Mouse (Mus musculus) kidney, postnatal 4 days (tissue): ENCODE measurements at regions not wholly inside any gene's neighbourhood (a gene's known extent, or its start where the extent isn't known, plus 50 kb on each side); places are given as distances from the start of the nearest gene placed in this dataset.

ENCODE experiments used
- DNase-seq, 2 experiments: peaks; one replicate each; pipeline ENCODE4 v3.0.0; 2021; ENCODE audit warnings: mixed read lengths in 2 of 2

DNA sequence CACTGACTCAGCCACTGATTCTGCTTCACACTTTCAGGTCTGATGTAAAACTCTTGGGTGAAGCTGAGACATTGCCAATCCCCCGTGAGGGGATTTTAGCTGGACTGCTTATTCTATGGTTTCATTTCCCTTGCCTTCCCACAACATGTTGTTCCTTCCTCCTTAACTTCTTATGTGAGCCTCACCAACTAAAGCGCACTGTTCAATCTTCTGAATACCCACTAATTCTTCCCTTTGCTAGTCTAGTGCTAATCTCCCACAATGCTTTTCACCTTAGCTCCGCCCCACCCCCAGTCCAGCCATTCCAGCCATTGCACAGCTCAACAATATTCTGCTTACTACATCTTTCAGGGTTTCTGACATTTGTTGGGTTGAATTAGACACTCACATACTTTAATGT, 196.7 kb downstream of the Hlx start:
- no peak for DNase-seq

GRCm38 (mm10) chr1:184534511-184534910, 197.9 kb downstream of the Hlx start:
- DNase-seq: no peak

GRCm38 (mm10) chr1:184533870-184534269, 198.5 kb downstream of the Hlx start:
- no peak for DNase-seq

- no peak for DNase-seq
Observed at GRCm38 (mm10) chr1:184532488-184533055, 199.8 kb downstream of the Hlx start.

DNA sequence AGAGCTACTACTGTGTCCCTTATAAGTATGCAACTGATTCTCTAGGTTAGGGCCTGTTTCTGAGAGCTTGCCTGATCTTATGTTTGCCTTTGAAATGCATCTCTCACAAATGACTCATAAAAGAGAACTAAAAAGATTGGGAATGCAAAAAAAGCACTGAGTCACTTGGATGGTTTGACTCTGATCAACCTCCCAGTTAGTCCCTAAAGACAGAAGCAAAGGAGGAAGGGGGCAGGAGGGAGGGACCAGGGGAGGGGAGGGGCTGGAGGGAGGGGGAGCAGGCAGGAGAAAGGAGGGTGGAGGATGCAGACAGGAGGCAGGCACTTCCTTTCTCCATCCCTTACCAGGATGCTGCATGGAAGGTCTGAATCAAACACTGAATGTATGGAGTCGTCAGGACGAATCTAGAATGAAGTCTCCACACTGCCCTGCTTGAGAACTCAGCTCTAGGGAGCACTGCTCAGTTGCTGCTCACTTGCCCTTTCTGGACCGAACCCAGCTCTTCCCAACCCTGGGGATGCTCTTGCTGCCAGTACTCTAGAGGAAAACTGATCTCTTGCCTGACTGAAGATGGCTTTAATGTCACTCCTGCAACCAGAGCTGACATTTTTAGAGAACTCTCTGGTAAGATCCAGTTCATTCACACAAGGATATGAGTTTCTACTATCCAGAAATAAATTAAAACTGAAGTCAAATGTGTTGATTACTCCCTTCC, 201.7 kb downstream of the Hlx start:
- DNase-seq: no peak

DNA sequence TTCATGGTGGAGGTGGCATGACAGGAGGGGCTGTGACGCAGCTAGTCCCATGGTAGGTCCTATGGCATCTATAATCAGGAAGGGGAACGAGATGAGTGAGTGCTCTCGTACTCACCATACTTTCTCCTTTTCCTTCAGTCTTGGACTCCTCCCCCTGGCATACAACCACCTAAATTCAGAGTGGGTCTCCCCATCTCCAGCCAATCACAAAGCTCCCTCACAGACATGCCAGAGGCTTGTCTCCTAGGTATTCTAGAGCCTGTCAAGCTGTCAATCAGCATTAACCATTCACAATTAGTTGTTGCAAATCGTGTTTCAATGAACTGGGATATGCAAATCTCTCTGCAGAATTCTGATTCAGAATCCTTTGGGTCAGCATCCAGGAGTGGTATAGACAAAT, 206.7 kb downstream of the Hlx start:
- no peak for DNase-seq

DNA sequence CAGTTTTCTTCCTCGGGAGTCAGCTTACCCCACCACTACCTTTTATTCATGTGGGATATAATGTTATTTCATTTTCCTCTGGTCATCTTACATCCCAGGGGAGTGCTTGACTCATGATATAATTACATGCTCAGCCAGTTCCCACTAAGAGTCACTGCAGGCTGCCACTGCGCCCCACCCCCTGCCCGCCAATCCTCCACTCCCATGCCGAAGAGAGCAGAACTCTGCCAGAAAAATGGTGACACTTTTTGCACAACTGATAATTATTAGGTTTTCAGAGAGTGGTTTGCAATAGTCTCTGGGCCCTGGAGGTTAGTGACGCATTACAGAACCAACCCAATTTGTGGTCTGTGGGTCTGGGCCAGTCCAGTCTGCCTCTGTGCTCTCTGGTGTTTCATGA, 212.9 kb downstream of the Hlx start:
- peak; percentile 19 to 30 for DNase-seq

DNA sequence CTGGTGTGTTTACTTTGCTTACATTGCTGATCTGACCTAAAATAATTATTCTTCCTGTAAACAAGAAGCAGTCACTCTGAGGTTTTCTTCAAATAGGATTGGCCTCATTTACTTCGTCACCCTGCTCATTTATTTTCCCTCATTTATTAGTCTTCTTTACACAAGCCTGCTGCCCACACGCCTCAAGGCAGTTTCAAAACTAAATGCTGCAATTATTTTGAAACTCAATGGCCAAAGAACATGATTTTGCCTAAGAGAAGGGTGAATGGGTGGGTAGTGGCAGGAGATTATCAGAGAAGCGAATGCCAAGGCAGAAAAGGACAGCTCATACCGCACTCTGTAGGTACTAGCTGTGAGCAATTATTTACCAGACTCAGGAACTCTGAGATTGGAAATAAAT, 227.8 kb downstream of the Hlx start:
- no peak for DNase-seq

GRCm38 (mm10) chr1:184503827-184504355, 228.5 kb downstream of the Hlx start:
- no peak for DNase-seq

DNA sequence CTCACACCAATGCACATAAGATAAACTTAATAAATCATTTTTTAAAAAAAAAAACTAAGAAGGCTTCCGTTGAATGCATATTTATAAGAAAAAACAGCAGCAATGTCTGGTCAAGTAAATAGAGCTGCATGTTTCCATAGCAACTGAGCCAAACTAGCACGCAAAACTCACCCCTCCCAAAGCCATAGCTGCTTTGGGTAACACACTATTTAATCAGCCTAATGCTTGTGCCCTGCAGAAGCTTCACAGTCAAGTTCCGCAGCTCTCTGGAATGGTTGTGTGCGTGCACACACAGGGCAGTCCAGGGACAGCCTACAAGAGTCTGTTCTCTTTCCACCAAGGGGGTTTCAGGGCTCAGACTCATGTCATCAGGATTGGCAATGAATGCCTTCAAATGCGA, 231.7 kb downstream of the Hlx start:
- DNase-seq: no peak

DNA sequence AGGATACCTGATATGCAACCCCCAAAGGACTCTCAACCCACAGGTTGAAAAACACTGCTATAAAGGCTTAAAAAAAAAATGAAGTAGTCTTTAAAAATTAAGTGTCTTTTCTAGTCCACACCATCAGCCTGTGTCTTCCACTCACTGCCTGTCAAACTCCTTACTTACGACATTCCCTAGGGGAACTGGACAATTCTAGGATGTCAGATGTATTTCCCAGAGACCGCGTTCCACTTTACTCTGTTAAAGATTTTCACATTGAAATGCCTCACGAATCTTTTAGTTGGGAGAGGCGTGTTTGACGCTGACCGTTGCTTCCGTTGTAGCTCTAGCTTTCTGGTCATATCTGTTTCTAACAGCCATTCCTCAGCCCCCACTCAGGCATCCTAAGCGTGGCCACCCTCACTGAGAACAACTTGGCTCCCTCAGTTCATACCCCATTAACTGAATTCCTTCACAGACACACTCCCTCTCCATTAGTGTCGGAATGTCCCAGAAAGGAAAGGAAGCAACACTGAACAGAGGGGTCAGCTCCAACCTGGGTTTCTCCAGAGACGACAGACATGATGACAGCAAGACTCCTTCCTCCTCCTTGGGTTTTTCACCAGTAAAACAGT, 233.4 kb downstream of the Hlx start:
- no peak for DNase-seq

DNA sequence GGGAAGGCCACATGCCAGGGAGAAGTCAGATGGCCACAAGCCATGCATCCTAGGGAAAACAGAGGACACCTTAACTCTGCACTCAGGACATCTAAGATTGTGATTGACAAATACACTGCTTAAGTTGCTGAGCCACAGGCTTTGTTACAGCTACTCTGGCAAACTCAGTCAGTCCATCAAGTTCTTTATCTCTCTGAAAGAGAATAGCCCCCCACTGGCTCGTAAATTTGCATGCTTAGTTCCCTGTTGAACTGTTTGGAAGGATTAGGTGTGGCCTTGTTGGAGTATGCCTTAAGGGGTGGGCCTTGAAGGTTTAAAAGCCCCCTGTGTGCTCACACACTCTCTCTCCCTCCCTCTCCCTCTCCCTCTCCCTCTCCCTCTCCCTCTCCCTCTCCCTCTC, 235.4 kb downstream of the Hlx start:
- no peak for DNase-seq

GRCm38 (mm10) chr1:184493811-184494210, 238.6 kb downstream of the Hlx start:
- DNase-seq: no peak

- no peak for DNase-seq
Observed at GRCm38 (mm10) chr1:184492115-184492514, 240.3 kb downstream of the Hlx start.

GRCm38 (mm10) chr1:184491252-184491651, 241.2 kb downstream of the Hlx start:
- DNase-seq: no peak

DNA sequence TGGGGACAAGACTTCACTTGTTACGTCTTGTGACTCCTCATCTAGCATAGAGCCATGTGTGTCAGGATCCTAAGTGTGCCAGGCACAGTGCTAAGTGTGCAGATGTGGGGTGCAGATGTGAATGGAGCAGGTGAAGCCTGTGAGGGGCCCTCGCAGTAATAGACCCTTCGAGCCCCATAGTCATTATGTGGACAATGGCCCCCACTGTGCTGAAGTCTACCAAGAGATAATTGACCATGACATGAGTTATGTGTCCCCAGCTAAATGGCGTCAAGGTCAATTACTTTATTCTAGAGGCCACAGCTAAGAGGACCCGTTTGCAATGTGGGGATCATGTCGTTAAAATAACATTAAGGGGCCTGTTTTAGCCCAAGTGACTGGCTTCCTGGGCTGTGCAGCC, 245.0 kb downstream of the Hlx start:
- DNase-seq: no peak

- no peak for DNase-seq
Observed at GRCm38 (mm10) chr1:184484801-184485200, 247.6 kb downstream of the Hlx start.

DNA sequence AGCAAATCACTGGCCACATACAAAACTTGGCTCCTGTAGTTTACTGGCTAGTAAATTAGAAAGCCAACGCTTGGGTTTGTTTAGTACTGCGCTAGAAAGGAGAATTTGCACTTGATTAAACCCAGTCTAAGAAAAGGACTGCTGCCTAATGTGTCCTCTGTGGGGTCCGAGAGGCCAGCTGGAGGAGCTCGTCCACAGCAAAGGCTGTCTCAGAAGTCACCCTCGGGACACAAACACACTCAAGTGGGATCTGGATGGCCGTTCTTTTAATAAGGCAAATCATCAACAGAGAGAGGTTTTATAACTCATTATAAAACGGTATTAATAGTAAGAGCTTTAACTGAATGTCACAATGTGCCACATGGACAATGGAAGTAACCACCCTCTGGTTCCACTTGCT, 249.0 kb downstream of the Hlx start:
- DNase-seq: no peak

GRCm38 (mm10) chr1:184482026-184482425, 250.4 kb downstream of the Hlx start:
- no peak for DNase-seq

- DNase-seq: no peak
Observed at GRCm38 (mm10) chr1:184480571-184481220, 251.7 kb downstream of the Hlx start.

GRCm38 (mm10) chr1:184478006-184478405, 254.4 kb downstream of the Hlx start:
- DNase-seq: no peak

- no peak for DNase-seq
Observed at GRCm38 (mm10) chr1:184462481-184463124, 269.8 kb downstream of the Hlx start.

DNA sequence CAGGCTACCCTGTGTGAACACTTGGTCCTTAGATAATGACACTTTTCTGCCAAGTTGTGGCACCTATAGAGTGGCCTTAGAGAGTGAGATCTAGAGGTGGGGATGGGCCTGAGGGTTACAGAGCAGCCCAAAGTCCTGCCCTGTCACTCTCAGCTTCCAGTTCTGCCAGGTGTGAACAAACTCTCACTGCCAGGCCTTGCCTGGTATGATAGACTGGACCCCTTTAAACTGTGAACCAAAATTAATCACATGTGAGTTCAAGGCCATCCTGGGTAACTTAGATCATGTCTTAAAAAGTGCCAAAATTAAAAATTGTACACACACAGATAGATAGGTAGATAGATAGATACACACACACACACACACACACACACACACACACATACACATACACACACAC, 271.0 kb downstream of the Hlx start:
- DNase-seq: no peak
